Mouse (Mus musculus) hindbrain, embryonic 16.5 days (tissue): Measurements from ENCODE around the gene Acta2. TPM values are rescaled to one million over a fixed set of nuclear protein-coding genes. Genes with fewer than 3 reads are reported as not detected.

ENCODE experiments used
- ATAC-seq: fragments of 200-750 bp; cut with Nextera tagmentation; 2 replicates; pipeline ENCODE4 v1.8.0; 2017; ENCODE audit warnings: moderate TSS enrichment, moderate library complexity
- H3K27ac ChIP-seq: fragments of 300-500 bp; sonication (generic); 2 replicates; pipeline ENCODE4 v1.5.1; 2014; ENCODE audit warnings: low read depth, mild to moderate bottlenecking, control low read depth, low read length, moderate library complexity
- H3K27me3 ChIP-seq: fragments of 300-500 bp; sonication (generic); replicated peaks from 2 replicates; pipeline ENCODE4 v1.6.1; 2014; ENCODE audit warnings: low read length; ENCODE audit not compliant: control insufficient read depth, insufficient read depth
- H3K36me3 ChIP-seq: fragments of 300-500 bp; sonication (generic); 2 replicates; pipeline ENCODE4 v1.6.1; 2014; ENCODE audit warnings: mild to moderate bottlenecking, low read length, moderate library complexity, mixed read lengths; ENCODE audit not compliant: control insufficient read depth, insufficient read depth
- H3K4me1 ChIP-seq: fragments of 300-500 bp; sonication (generic); 2 replicates; pipeline ENCODE4 v1.6.1; 2014; ENCODE audit warnings: low read depth, low read length; ENCODE audit not compliant: control insufficient read depth, insufficient read depth
- H3K4me2 ChIP-seq: fragments of 300-500 bp; sonication (generic); 2 replicates; pipeline ENCODE4 v1.6.1; 2014; ENCODE audit warnings: mild to moderate bottlenecking, low read length, control low read depth, moderate library complexity
- H3K4me3 ChIP-seq: fragments of 300-500 bp; sonication (generic); 2 replicates; pipeline ENCODE4 v1.5.1; 2014; ENCODE audit warnings: mild to moderate bottlenecking, low read length, control low read depth, moderate library complexity
- H3K9ac ChIP-seq: fragments of 300-500 bp; sonication (generic); 2 replicates; pipeline ENCODE4 v1.6.1; 2014; ENCODE audit warnings: low read depth, mild to moderate bottlenecking, control low read depth, low read length, moderate library complexity
- H3K9me3 ChIP-seq: fragments of 300-500 bp; sonication (generic); 2 replicates; pipeline ENCODE4 v1.6.1; 2014; ENCODE audit warnings: mild to moderate bottlenecking, low read length, moderate library complexity; ENCODE audit not compliant: control insufficient read depth
- WGBS: fragments of 180-500 bp; shearing (Covaris S2); extraction: QIAGEN DNeasy Blood & Tissue Kit; methylation state at CpG from one replicate; pipeline ENCODE4 v1.1.7; 2014; 5-methylcytosine and 5-hydroxymethylcytosine counted together
- polyA plus RNA-seq: library from polyadenylated mRNA; unstranded; fragments of >200 nt; fragmentation: Nextera tagmentation; extraction: Ambion mirVana; gene quantifications from 2 replicates; pipeline ENCODE4 v1.2.1, GENCODE M21; 2015

Acta2 gene
- polyA plus RNA-seq, 1 experiment from 2014 or later: 17.6 TPM

GRCm38 (mm10) chr19:34191645-34192007 lies 63.8 kb downstream of the Acta2 start:
- peak overlapping the region; percentile 92 for H3K9ac ChIP-seq
- no peaks in the 10 kb centered on the region for H3K9me3 ChIP-seq
- H3K27ac ChIP-seq: peak overlapping the region; percentile 91
- peaks cover 10% of the 10 kb centered on the region for H3K4me1 ChIP-seq
- ATAC-seq: peak; percentile 52
- H3K36me3 ChIP-seq: no peaks in the 10 kb centered on the region
- peak overlapping the region; percentile 84 for H3K4me3 ChIP-seq
- H3K27me3 ChIP-seq: no peaks in the 10 kb centered on the region
- WGBS: 17% methylated on average over 10 of the region's 10 CpGs
- peak overlapping the region; percentile 64 for H3K4me2 ChIP-seq

Other genes with a start within 250 kb of the Acta2 start
- not detected in 2 replicates for gene Lipk, start 247.3 kb downstream of the Acta2 start, polyA plus RNA-seq
- gene Lipn, start 188.2 kb downstream of the Acta2 start, polyA plus RNA-seq: not detected in 2 replicates
- not detected in 2 replicates for gene Lipm, start 154.7 kb downstream of the Acta2 start, polyA plus RNA-seq
- not detected in 2 replicates for gene Ankrd22, start 89.5 kb downstream of the Acta2 start, polyA plus RNA-seq
- gene Stambpl1, start 63.4 kb downstream of the Acta2 start, polyA plus RNA-seq: 25.9 and 30.0 TPM in 2 replicates
- gene Fas, start 35.1 kb upstream of the Acta2 start, polyA plus RNA-seq: 1.5 and 1.6 TPM in 2 replicates
- gene Ch25h, start 219.6 kb upstream of the Acta2 start, polyA plus RNA-seq: 0.61 and 0.85 TPM in 2 replicates